Mouse (Mus musculus) liver, adult 2 months (tissue): ENCODE data around the gene Coq7.

ENCODE experiments used
- CTCF ChIP-seq: fragments of 200-500 bp; IDR thresholded peaks from 2 replicates; pipeline ENCODE4 v1.5.1; 2011; ENCODE audit warnings: low read depth, low read length, control low read depth
- POLR2A ChIP-seq: fragments of 200-500 bp; IDR thresholded peaks from 2 replicates; pipeline ENCODE4 v1.6.1; 2011; ENCODE audit warnings: low read length, control low read depth; ENCODE audit not compliant: insufficient read depth; ENCODE audit errors: extremely low read depth

DNA sequence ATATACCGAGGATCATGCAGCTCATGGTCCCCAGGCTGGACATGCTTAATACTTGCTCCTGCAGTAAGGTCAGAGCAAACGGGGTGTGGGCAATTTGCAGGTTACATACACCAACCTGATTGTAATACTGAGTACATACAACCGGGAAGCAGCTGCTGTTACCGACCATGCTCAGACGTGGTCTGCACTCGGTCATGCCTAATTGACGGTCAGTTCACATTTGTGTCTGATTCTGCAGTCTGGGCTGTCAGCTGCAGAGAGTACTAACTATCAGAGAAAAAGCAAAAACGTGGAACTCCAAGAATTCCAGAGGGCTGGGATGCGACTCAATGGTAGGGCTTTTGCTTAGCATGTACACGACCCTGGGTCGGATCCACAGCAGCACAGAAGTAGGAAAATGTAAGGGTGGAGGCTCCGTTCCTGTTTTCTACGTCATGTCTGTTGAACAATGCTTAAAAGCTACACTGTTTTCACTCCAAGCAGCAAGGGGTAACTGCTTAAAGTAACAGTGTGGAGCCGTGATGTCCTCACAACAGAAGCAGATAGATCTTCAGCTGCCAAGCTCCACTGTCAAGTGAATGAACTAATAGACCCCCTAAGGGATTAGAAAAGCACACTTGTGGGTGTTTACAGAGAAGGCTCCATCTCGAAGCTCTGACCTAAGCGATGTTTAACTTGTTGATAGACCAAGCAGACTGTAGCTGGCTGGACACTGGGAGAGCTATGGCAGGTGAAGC is 71.6 kb downstream of the Coq7 start:
- TF ChIP-seq CTCF (no peak), POLR2A (no peak)
